Mouse (Mus musculus) neural tube, embryonic 14.5 days (tissue): ENCODE measurements around the gene Sstr1. TPM values are rescaled to one million over a fixed set of nuclear protein-coding genes. Genes with fewer than 3 reads are reported as not detected.

Source experiments
- ATAC-seq: fragments of 200-750 bp; cut with Nextera tagmentation; 2 replicates; pipeline ENCODE4 v1.8.0; 2017; ENCODE audit warnings: low read depth, mild to moderate bottlenecking, moderate TSS enrichment, moderate library complexity
- H3K27ac ChIP-seq: fragments of 300-500 bp; sonication (generic); 2 replicates; pipeline ENCODE4 v1.5.1; 2014; ENCODE audit warnings: low read depth, mild to moderate bottlenecking, control low read depth, low read length, moderate library complexity, mixed read lengths
- H3K27me3 ChIP-seq: fragments of 300-500 bp; sonication (generic); 2 replicates; pipeline ENCODE4 v1.6.1; 2014; ENCODE audit warnings: low read length; ENCODE audit not compliant: control insufficient read depth, insufficient read depth
- H3K36me3 ChIP-seq: fragments of 300-500 bp; sonication (generic); 2 replicates; pipeline ENCODE4 v1.6.1; 2014; ENCODE audit warnings: low read length, mixed read lengths; ENCODE audit not compliant: control insufficient read depth, insufficient read depth
- H3K4me1 ChIP-seq: fragments of 300-500 bp; sonication (generic); 2 replicates; pipeline ENCODE4 v1.6.1; 2014; ENCODE audit warnings: low read length; ENCODE audit not compliant: control insufficient read depth, insufficient read depth
- H3K4me2 ChIP-seq: fragments of 300-500 bp; sonication (generic); 2 replicates; pipeline ENCODE4 v1.6.1; 2014; ENCODE audit warnings: mild to moderate bottlenecking, low read depth, low read length, control low read depth
- H3K4me3 ChIP-seq: fragments of 300-500 bp; sonication (generic); 2 replicates; pipeline ENCODE4 v1.5.1; 2014; ENCODE audit warnings: low read depth, low read length, control low read depth, mixed read lengths
- H3K9ac ChIP-seq: fragments of 300-500 bp; sonication (generic); replicated peaks from 2 replicates; pipeline ENCODE4 v1.6.1; 2014; ENCODE audit warnings: low read depth, mild to moderate bottlenecking, control low read depth, low read length, mixed read lengths
- H3K9me3 ChIP-seq: fragments of 300-500 bp; sonication (generic); 2 replicates; pipeline ENCODE4 v1.6.1; 2016; ENCODE audit warnings: low read length; ENCODE audit not compliant: control insufficient read depth
- WGBS: fragments of 180-500 bp; shearing (Covaris S2); extraction: QIAGEN DNeasy Blood & Tissue Kit; methylation state at CpG from one replicate; pipeline ENCODE4 v1.1.7; 2014; 5-methylcytosine and 5-hydroxymethylcytosine counted together
- polyA plus RNA-seq: library from polyadenylated mRNA; unstranded; fragments of >200 nt; fragmentation: Nextera tagmentation; extraction: Ambion mirVana; gene quantifications from 2 replicates; pipeline ENCODE4 v1.2.1, GENCODE M21; 2014

Gene Sstr1
- polyA plus RNA-seq, 1 experiment from 2014 or later: 19.3 TPM

- H3K4me3 ChIP-seq: no peak overlapping the region
- H3K27ac ChIP-seq: no peak overlapping the region
- H3K4me1 ChIP-seq: peaks cover 12% of the 10 kb centered on the region
- H3K9ac ChIP-seq: no peak overlapping the region
- H3K27me3 ChIP-seq: peaks cover 16% of the 10 kb centered on the region
- H3K36me3 ChIP-seq: no peaks in the 10 kb centered on the region
- ATAC-seq: no peak
- peak overlapping the region; percentile 9; the same call in 1 of the 2 replicates for H3K4me2 ChIP-seq
- WGBS: 35% methylated on average over 2 of the region's 2 CpGs
- no peaks in the 10 kb centered on the region for H3K9me3 ChIP-seq
Observed at GRCm38 (mm10) chr12:58216218-58216617, 4.6 kb downstream of the Sstr1 start.

GRCm38 (mm10) chr12:58219078-58219477 is 7.5 kb downstream of the Sstr1 start:
- H3K4me1 ChIP-seq: no peaks in the 10 kb centered on the region
- H3K9me3 ChIP-seq: no peaks in the 10 kb centered on the region
- H3K27me3 ChIP-seq: peaks cover under 1% of the 10 kb centered on the region; the same call in 1 of the 2 replicates
- no peak overlapping the region for H3K27ac ChIP-seq
- WGBS: 88% methylated on average over 3 of the region's 3 CpGs
- no peak overlapping the region for H3K4me3 ChIP-seq
- ATAC-seq: no peak
- H3K4me2 ChIP-seq: no peak overlapping the region
- no peak overlapping the region for H3K9ac ChIP-seq
- H3K36me3 ChIP-seq: no peaks in the 10 kb centered on the region

- peak; percentile 66; the same call in 1 of the 2 replicates for ATAC-seq
- H3K9ac ChIP-seq: no peak overlapping the region
- 45% methylated on average over 5 of the region's 5 CpGs for WGBS
Observed at GRCm38 (mm10) chr12:58225644-58226043, 14.1 kb downstream of the Sstr1 start.

GRCm38 (mm10) chr12:58232489-58232888 is 20.9 kb downstream of the Sstr1 start:
- Histone ChIP-seq H3K4me1 (no peaks in the 10 kb centered on the region), H3K27me3 (no peaks in the 10 kb centered on the region), H3K9ac (no peak overlapping the region), H3K27ac (no peak overlapping the region), H3K36me3 (no peaks in the 10 kb centered on the region), H3K9me3 (no peaks in the 10 kb centered on the region), H3K4me2 (no peak overlapping the region), H3K4me3 (no peak overlapping the region)
- 95% methylated on average over 2 of the region's 2 CpGs for WGBS
- no peak for ATAC-seq

More at GRCm38 (mm10) chr12:58225644-58226043, 14.1 kb downstream of the Sstr1 start:
- no peak overlapping the region for H3K4me2 ChIP-seq
- no peaks in the 10 kb centered on the region for H3K36me3 ChIP-seq
- H3K4me3 ChIP-seq: no peak overlapping the region
- no peaks in the 10 kb centered on the region for H3K4me1 ChIP-seq
- H3K27me3 ChIP-seq: no peaks in the 10 kb centered on the region
- no peaks in the 10 kb centered on the region for H3K9me3 ChIP-seq
- H3K27ac ChIP-seq: no peak overlapping the region

GRCm38 (mm10) chr12:58251901-58252300 is 40.3 kb downstream of the Sstr1 start:
- WGBS: 96% methylated on average over 1 of the region's 1 CpGs
- no peak for ATAC-seq

More at GRCm38 (mm10) chr12:58251901-58252300, 40.3 kb downstream of the Sstr1 start:
- H3K4me3 ChIP-seq: no peak overlapping the region
- no peaks in the 10 kb centered on the region for H3K9me3 ChIP-seq
- no peaks in the 10 kb centered on the region for H3K27me3 ChIP-seq
- no peaks in the 10 kb centered on the region for H3K36me3 ChIP-seq
- H3K27ac ChIP-seq: no peak overlapping the region
- H3K4me2 ChIP-seq: no peak overlapping the region
- no peak overlapping the region for H3K9ac ChIP-seq
- H3K4me1 ChIP-seq: no peaks in the 10 kb centered on the region

Other genes starting within 250 kb of the Sstr1 start
- 1.3 and 6.5 TPM in 2 replicates for gene Clec14a, start 57.5 kb downstream of the Sstr1 start, polyA plus RNA-seq